Mouse (Mus musculus) hindbrain, embryonic 16.5 days (tissue): Measurements from ENCODE around the gene Armc9. TPM values are rescaled to one million over a fixed set of nuclear protein-coding genes. Genes with fewer than 3 reads are reported as not detected.

Experiments used
- ATAC-seq: fragments of 200-750 bp; cut with Nextera tagmentation; 2 replicates; pipeline ENCODE4 v1.8.0; 2017; ENCODE audit warnings: moderate TSS enrichment, moderate library complexity
- H3K27ac ChIP-seq: fragments of 300-500 bp; sonication (generic); 2 replicates; pipeline ENCODE4 v1.5.1; 2014; ENCODE audit warnings: low read depth, mild to moderate bottlenecking, control low read depth, low read length, moderate library complexity
- H3K27me3 ChIP-seq: fragments of 300-500 bp; sonication (generic); replicated peaks from 2 replicates; pipeline ENCODE4 v1.6.1; 2014; ENCODE audit warnings: low read length; ENCODE audit not compliant: control insufficient read depth, insufficient read depth
- H3K36me3 ChIP-seq: fragments of 300-500 bp; sonication (generic); 2 replicates; pipeline ENCODE4 v1.6.1; 2014; ENCODE audit warnings: mild to moderate bottlenecking, low read length, moderate library complexity, mixed read lengths; ENCODE audit not compliant: control insufficient read depth, insufficient read depth
- H3K4me1 ChIP-seq: fragments of 300-500 bp; sonication (generic); 2 replicates; pipeline ENCODE4 v1.6.1; 2014; ENCODE audit warnings: low read depth, low read length; ENCODE audit not compliant: control insufficient read depth, insufficient read depth
- H3K4me2 ChIP-seq: fragments of 300-500 bp; sonication (generic); 2 replicates; pipeline ENCODE4 v1.6.1; 2014; ENCODE audit warnings: mild to moderate bottlenecking, low read length, control low read depth, moderate library complexity
- H3K4me3 ChIP-seq: fragments of 300-500 bp; sonication (generic); 2 replicates; pipeline ENCODE4 v1.5.1; 2014; ENCODE audit warnings: mild to moderate bottlenecking, low read length, control low read depth, moderate library complexity
- H3K9ac ChIP-seq: fragments of 300-500 bp; sonication (generic); 2 replicates; pipeline ENCODE4 v1.6.1; 2014; ENCODE audit warnings: low read depth, mild to moderate bottlenecking, control low read depth, low read length, moderate library complexity
- H3K9me3 ChIP-seq: fragments of 300-500 bp; sonication (generic); 2 replicates; pipeline ENCODE4 v1.6.1; 2014; ENCODE audit warnings: mild to moderate bottlenecking, low read length, moderate library complexity; ENCODE audit not compliant: control insufficient read depth
- WGBS: fragments of 180-500 bp; shearing (Covaris S2); extraction: QIAGEN DNeasy Blood & Tissue Kit; methylation state at CpG from one replicate; pipeline ENCODE4 v1.1.7; 2014; 5-methylcytosine and 5-hydroxymethylcytosine counted together
- polyA plus RNA-seq: library from polyadenylated mRNA; unstranded; fragments of >200 nt; fragmentation: Nextera tagmentation; extraction: Ambion mirVana; gene quantifications from 2 replicates; pipeline ENCODE4 v1.2.1, GENCODE M21; 2015

Armc9 gene
- polyA plus RNA-seq, 1 experiment from 2014 or later: 34.5 TPM

GRCm38 (mm10) chr1:86225195-86225594 is 70.6 kb downstream of the Armc9 start:
- no peak overlapping the region for H3K4me3 ChIP-seq
- 52% methylated on average over 6 of the region's 6 CpGs for WGBS
- H3K9ac ChIP-seq: no peak overlapping the region
- no peaks in the 10 kb centered on the region for H3K4me1 ChIP-seq
- H3K4me2 ChIP-seq: no peak overlapping the region
- H3K27me3 ChIP-seq: no peaks in the 10 kb centered on the region
- H3K9me3 ChIP-seq: no peaks in the 10 kb centered on the region
- H3K27ac ChIP-seq: no peak overlapping the region
- peak; percentile 65 for ATAC-seq
- peaks cover 6% of the 10 kb centered on the region for H3K36me3 ChIP-seq

GRCm38 (mm10) chr1:86228653-86229052 is 74.1 kb downstream of the Armc9 start:
- Histone ChIP-seq H3K4me3 (no peak overlapping the region), H3K9me3 (no peaks in the 10 kb centered on the region), H3K4me1 (no peaks in the 10 kb centered on the region), H3K27me3 (no peaks in the 10 kb centered on the region), H3K27ac (no peak overlapping the region), H3K4me2 (no peak overlapping the region), H3K9ac (no peak overlapping the region), H3K36me3 (peaks cover 6% of the 10 kb centered on the region)
- 85% methylated on average over 8 of the region's 8 CpGs for WGBS
- no peak for ATAC-seq

- H3K4me3 ChIP-seq: no peak overlapping the region
- no peak overlapping the region for H3K9ac ChIP-seq
- H3K27me3 ChIP-seq: no peaks in the 10 kb centered on the region
- H3K4me1 ChIP-seq: no peaks in the 10 kb centered on the region
- H3K27ac ChIP-seq: no peak overlapping the region
- WGBS: 90% methylated on average over 9 of the region's 9 CpGs
- no peak overlapping the region for H3K4me2 ChIP-seq
- ATAC-seq: no peak
- no peaks in the 10 kb centered on the region for H3K9me3 ChIP-seq
- peaks cover 2% of the 10 kb centered on the region for H3K36me3 ChIP-seq
Observed at GRCm38 (mm10) chr1:86229184-86229829, 74.7 kb downstream of the Armc9 start.

- Histone ChIP-seq H3K4me2 (no peak overlapping the region), H3K36me3 (0 out of 2 replicates have a peak, but pooled peaks cover 4% of the 10 kb centered on the region), H3K9ac (no peak overlapping the region), H3K27ac (no peak overlapping the region), H3K27me3 (no peaks in the 10 kb centered on the region), H3K9me3 (no peaks in the 10 kb centered on the region), H3K4me3 (no peak overlapping the region), H3K4me1 (no peaks in the 10 kb centered on the region)
- ATAC-seq: no peak
- 92% methylated on average over 5 of the region's 5 CpGs for WGBS
Observed at GRCm38 (mm10) chr1:86232631-86233030, 78.1 kb downstream of the Armc9 start.

- Histone ChIP-seq H3K9ac (no peak overlapping the region), H3K36me3 (0 out of 2 replicates have a peak, but pooled peaks cover 4% of the 10 kb centered on the region), H3K4me2 (no peak overlapping the region), H3K4me3 (no peak overlapping the region), H3K4me1 (no peaks in the 10 kb centered on the region), H3K27me3 (no peaks in the 10 kb centered on the region), H3K27ac (no peak overlapping the region), H3K9me3 (no peaks in the 10 kb centered on the region)
- 84% methylated on average over 4 of the region's 4 CpGs for WGBS
- no peak for ATAC-seq
Observed at GRCm38 (mm10) chr1:86233808-86234207, 79.2 kb downstream of the Armc9 start.

GRCm38 (mm10) chr1:86235118-86235517 is 80.5 kb downstream of the Armc9 start:
- no peak overlapping the region for H3K4me2 ChIP-seq
- H3K4me1 ChIP-seq: no peaks in the 10 kb centered on the region
- WGBS: 88% methylated on average over 10 of the region's 10 CpGs
- H3K9ac ChIP-seq: no peak overlapping the region
- no peak overlapping the region for H3K4me3 ChIP-seq
- no peaks in the 10 kb centered on the region for H3K9me3 ChIP-seq
- H3K36me3 ChIP-seq: 0 out of 2 replicates have a peak, but pooled peaks cover 4% of the 10 kb centered on the region
- H3K27me3 ChIP-seq: no peaks in the 10 kb centered on the region
- H3K27ac ChIP-seq: no peak overlapping the region
- ATAC-seq: no peak

GRCm38 (mm10) chr1:86236442-86236841 is 81.9 kb downstream of the Armc9 start:
- H3K4me2 ChIP-seq: no peak overlapping the region
- H3K9ac ChIP-seq: no peak overlapping the region
- 50% methylated on average over 10 of the region's 10 CpGs for WGBS
- H3K27ac ChIP-seq: no peak overlapping the region
- 0 out of 2 replicates have a peak, but pooled peaks cover 4% of the 10 kb centered on the region for H3K36me3 ChIP-seq
- no peaks in the 10 kb centered on the region for H3K4me1 ChIP-seq
- no peak for ATAC-seq
- H3K9me3 ChIP-seq: no peaks in the 10 kb centered on the region
- no peak overlapping the region for H3K4me3 ChIP-seq
- no peaks in the 10 kb centered on the region for H3K27me3 ChIP-seq

- no peak for ATAC-seq
- H3K4me3 ChIP-seq: no peak overlapping the region
- H3K36me3 ChIP-seq: 0 out of 2 replicates have a peak, but pooled peaks cover 4% of the 10 kb centered on the region
- H3K9me3 ChIP-seq: no peaks in the 10 kb centered on the region
- no peak overlapping the region for H3K27ac ChIP-seq
- H3K9ac ChIP-seq: no peak overlapping the region
- 83% methylated on average over 8 of the region's 8 CpGs for whole genome bisulfite sequencing
- H3K4me1 ChIP-seq: no peaks in the 10 kb centered on the region
- H3K4me2 ChIP-seq: no peak overlapping the region
- H3K27me3 ChIP-seq: no peaks in the 10 kb centered on the region
Observed at GRCm38 (mm10) chr1:86239010-86239409, 84.4 kb downstream of the Armc9 start.

- Histone ChIP-seq H3K4me3 (no peak overlapping the region), H3K36me3 (no peaks in the 10 kb centered on the region), H3K4me2 (no peak overlapping the region), H3K9me3 (no peaks in the 10 kb centered on the region), H3K9ac (no peak overlapping the region), H3K4me1 (no peaks in the 10 kb centered on the region), H3K27ac (no peak overlapping the region), H3K27me3 (no peaks in the 10 kb centered on the region)
- ATAC-seq: no peak
- 86% methylated on average over 6 of the region's 6 CpGs for WGBS
Observed at GRCm38 (mm10) chr1:86239871-86240270, 85.3 kb downstream of the Armc9 start.
